Mouse (Mus musculus) adipocyte (in vitro differentiated cells): ENCODE measurements at regions not wholly inside any gene's neighbourhood (a gene's known extent, or its start where the extent isn't known, plus 50 kb on each side); places are given as distances from the start of the nearest gene placed in this dataset.

Experiments used
- DNase-seq: peaks from one replicate; pipeline ENCODE4 v3.0.0-alpha.2; 2016; ENCODE audit warnings: low spot score

- no peak for DNase-seq
Observed at GRCm38 (mm10) chr3:147968271-147968670, 1022.1 kb downstream of the Adgrl2 start.

GRCm38 (mm10) chr3:147967866-147968265 is 1022.5 kb downstream of the Adgrl2 start:
- DNase-seq: no peak

- no peak for DNase-seq
Observed at GRCm38 (mm10) chr3:147967261-147967660, 1023.1 kb downstream of the Adgrl2 start.

GRCm38 (mm10) chr3:147966827-147967226 is 1023.5 kb downstream of the Adgrl2 start:
- no peak for DNase-seq

- no peak for DNase-seq
Observed at GRCm38 (mm10) chr3:147966379-147966778, 1024.0 kb downstream of the Adgrl2 start.

- no peak for DNase-seq
Observed at GRCm38 (mm10) chr3:147963698-147964476, 1026.5 kb downstream of the Adgrl2 start.

- DNase-seq: no peak
Observed at GRCm38 (mm10) chr3:147948041-147948592, 1042.2 kb downstream of the Adgrl2 start.

- no peak for DNase-seq
Observed at GRCm38 (mm10) chr3:147943314-147943713, 1047.0 kb downstream of the Adgrl2 start.

- no peak for DNase-seq
Observed at GRCm38 (mm10) chr3:147930811-147931251, 1059.5 kb downstream of the Adgrl2 start.

- no peak for DNase-seq
Observed at GRCm38 (mm10) chr3:147920181-147920580, 1068.0 kb downstream of the Ttll7 start.

GRCm38 (mm10) chr3:147919701-147920100 is 1067.5 kb downstream of the Ttll7 start:
- no peak for DNase-seq

GRCm38 (mm10) chr3:147919146-147919545 is 1067.0 kb downstream of the Ttll7 start:
- no peak for DNase-seq

GRCm38 (mm10) chr3:147896751-147897150 is 1044.6 kb downstream of the Ttll7 start:
- no peak for DNase-seq

- DNase-seq: no peak
Observed at GRCm38 (mm10) chr3:147891682-147892081, 1039.5 kb downstream of the Ttll7 start.

- no peak for DNase-seq
Observed at GRCm38 (mm10) chr3:147886261-147886893, 1034.2 kb downstream of the Ttll7 start.

GRCm38 (mm10) chr3:147882936-147883645 is 1030.9 kb downstream of the Ttll7 start:
- DNase-seq: no peak

GRCm38 (mm10) chr3:147878690-147879089 is 1026.5 kb downstream of the Ttll7 start:
- no peak for DNase-seq

GRCm38 (mm10) chr3:147868281-147868680 is 1016.1 kb downstream of the Ttll7 start:
- no peak for DNase-seq

GRCm38 (mm10) chr3:147853346-147853745 is 1001.2 kb downstream of the Ttll7 start:
- peak; percentile 79 for DNase-seq

- no peak for DNase-seq
Observed at GRCm38 (mm10) chr3:147852830-147853229, 1000.7 kb downstream of the Ttll7 start.

- DNase-seq: no peak
Observed at GRCm38 (mm10) chr3:147841357-147841756, 989.2 kb downstream of the Ttll7 start.

GRCm38 (mm10) chr3:147838816-147839215 is 986.6 kb downstream of the Ttll7 start:
- DNase-seq: no peak
